Mouse (Mus musculus) macrophage (primary cell): ENCODE results near the gene Agmat. TPM values are rescaled to one million over a fixed set of nuclear protein-coding genes. Genes with fewer than 3 reads are reported as not detected.

Experiments
- H3K27ac ChIP-seq: fragments of 350-480 bp; formaldehyde crosslinking; 2 replicates; pipeline ENCODE4 v1.9.0; 2021
- H3K36me3 ChIP-seq: fragments of 350-480 bp; formaldehyde crosslinking; 2 replicates; pipeline ENCODE4 v1.9.0; 2021; ENCODE audit errors: inconsistent target
- H3K4me3 ChIP-seq: fragments of 350-480 bp; formaldehyde crosslinking; 2 replicates; pipeline ENCODE4 v1.9.0; 2021; ENCODE audit errors: inconsistent target
- H3K79me2 ChIP-seq: fragments of 350-480 bp; formaldehyde crosslinking; 2 replicates; pipeline ENCODE4 v1.9.0; 2021; ENCODE audit errors: inconsistent target
- WGBS: methylation state at CpG from one replicate; pipeline ENCODE4 v1.1.7; 2026; ENCODE audit warnings: inconsistent platforms; ENCODE audit not compliant: missing documents; 5-methylcytosine and 5-hydroxymethylcytosine counted together
- polyA plus RNA-seq: library from polyadenylated mRNA; stranded (reverse); fragments of 250-400 nt; gene quantifications from 3 replicates; pipeline ENCODE4 v1.2.4, GENCODE M21; 2018; ENCODE audit warnings: inconsistent platforms

The Agmat gene
- polyA plus RNA-seq, 1 experiment from 2014 or later = not detected

- Histone ChIP-seq H3K36me3 (peaks cover 20% of the 10 kb centered on the region), H3K79me2 (peaks cover 40% of the 10 kb centered on the region), H3K4me3 (no peak overlapping the region), H3K27ac (no peak overlapping the region)
- WGBS = 90% methylated on average over 4 of the region's 4 CpGs
These were observed 50.5 kb downstream of the Agmat start for GRCm38 (mm10) chr4:141796954-141797353.

GRCm38 (mm10) chr4:141797545-141797944 lies 51.1 kb downstream of the Agmat start:
- Histone ChIP-seq H3K27ac (no peak overlapping the region), H3K79me2 (peaks cover 40% of the 10 kb centered on the region), H3K36me3 (peaks cover 20% of the 10 kb centered on the region), H3K4me3 (no peak overlapping the region)
- WGBS = 96% methylated on average over 5 of the region's 5 CpGs

DNA sequence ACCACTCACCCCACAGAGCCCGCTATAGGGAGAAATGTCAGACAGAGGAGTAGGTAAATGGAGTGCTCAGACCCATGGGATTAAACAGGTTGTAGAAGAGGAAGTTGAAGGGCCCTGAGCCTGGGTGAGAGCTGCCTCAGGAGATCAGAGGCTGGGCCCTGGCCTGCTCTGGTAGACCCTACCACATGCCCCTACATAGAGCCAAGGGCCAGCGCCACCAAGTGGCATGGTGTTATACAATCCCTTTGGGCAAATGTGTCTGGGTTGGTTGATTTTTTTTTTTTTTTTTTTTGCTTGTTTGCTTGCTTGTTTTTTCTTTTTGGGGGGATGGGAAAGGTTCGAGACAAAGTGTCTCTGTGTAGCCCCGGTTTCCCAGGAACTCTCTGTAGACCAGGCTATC lies 57.6 kb downstream of the Agmat start:
- 86% methylated on average over 4 of the region's 4 CpGs for WGBS
- Histone ChIP-seq H3K4me3 (no peak overlapping the region), H3K79me2 (no peaks in the 10 kb centered on the region), H3K27ac (no peak overlapping the region), H3K36me3 (peaks cover 60% of the 10 kb centered on the region)

DNA sequence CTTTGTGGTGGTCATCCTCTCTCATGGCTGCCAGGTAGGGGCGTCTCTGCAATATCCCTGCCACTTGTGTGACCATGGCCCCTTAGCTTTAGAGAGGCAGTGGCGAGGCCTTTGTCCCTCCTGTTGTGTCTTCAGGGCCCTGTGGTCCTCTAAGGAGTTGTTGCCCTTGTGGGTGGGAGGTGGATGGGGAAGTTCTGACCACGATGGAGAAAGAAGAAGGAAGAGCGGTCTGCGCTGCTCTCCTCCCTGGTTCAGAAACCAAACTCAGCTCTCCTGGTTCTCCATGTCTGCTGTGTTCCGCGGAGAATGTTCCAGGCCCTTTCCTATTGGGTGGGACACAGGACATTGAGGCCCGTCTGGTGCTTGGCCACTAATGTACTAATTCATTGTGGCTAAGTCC lies 59.4 kb downstream of the Agmat start:
- no peaks in the 10 kb centered on the region for H3K79me2 ChIP-seq
- peaks cover 76% of the 10 kb centered on the region for H3K36me3 ChIP-seq
- no peak overlapping the region for H3K27ac ChIP-seq
- 59% methylated on average over 8 of the region's 8 CpGs for WGBS
- H3K4me3 ChIP-seq = no peak overlapping the region

Other genes with a start within 250 kb of the Agmat start
- 18.2 to 31.4 TPM (median 19.2 TPM) in 3 replicates for gene Spen, start 208.1 kb upstream of the Agmat start, polyA plus RNA-seq
- gene Fblim1, start 140.6 kb upstream of the Agmat start, polyA plus RNA-seq = 107 to 177 TPM (median 134 TPM) in 3 replicates
- gene Tmem82, start 128.0 kb upstream of the Agmat start, polyA plus RNA-seq = 1.3 to 4.5 TPM (median 2.7 TPM) in 3 replicates
- 0.09 to 0.17 TPM in 2 of 3 replicates, not detected in the other for gene Slc25a34, start 122.9 kb upstream of the Agmat start, polyA plus RNA-seq
- gene Plekhm2, start 81.8 kb upstream of the Agmat start, polyA plus RNA-seq = 44.8 to 76.0 TPM (median 74.2 TPM) in 3 replicates
- gene Rsc1a1, start 61.1 kb upstream of the Agmat start, polyA plus RNA-seq = 4.2 to 8.9 TPM in 2 of 3 replicates, not detected in the other
- gene Ddi2, start 23.3 kb upstream of the Agmat start, polyA plus RNA-seq = 32.2 to 37.7 TPM (median 33.4 TPM) in 3 replicates
- gene Dnajc16, start 44.3 kb downstream of the Agmat start, polyA plus RNA-seq = 10.2 to 13.9 TPM (median 12.2 TPM) in 3 replicates
- gene Casp9, start 46.9 kb downstream of the Agmat start, polyA plus RNA-seq = 16.4 to 31.0 TPM (median 27.3 TPM) in 3 replicates
- not detected in 3 replicates for gene Cela2a, start 79.5 kb downstream of the Agmat start, polyA plus RNA-seq
- gene Ctrc, start 99.7 kb downstream of the Agmat start, polyA plus RNA-seq = not detected in 3 replicates
- 472 to 767 TPM (median 504 TPM) in 3 replicates for gene Efhd2, start 128.2 kb downstream of the Agmat start, polyA plus RNA-seq